Mouse (Mus musculus) heart, adult 9 months (tissue): ENCODE measurements around the gene Col9a3.

Experiments
- DNase-seq, 2 experiments: peaks; one replicate each; pipeline ENCODE4 v3.0.0; 2022; ENCODE audit warnings: low spot score in 2 of 2

Col9a3 gene

GRCm38 (mm10) chr2:180641576-180642554 lies 44.3 kb downstream of the Col9a3 start:
- DNase-seq: no peak

DNA sequence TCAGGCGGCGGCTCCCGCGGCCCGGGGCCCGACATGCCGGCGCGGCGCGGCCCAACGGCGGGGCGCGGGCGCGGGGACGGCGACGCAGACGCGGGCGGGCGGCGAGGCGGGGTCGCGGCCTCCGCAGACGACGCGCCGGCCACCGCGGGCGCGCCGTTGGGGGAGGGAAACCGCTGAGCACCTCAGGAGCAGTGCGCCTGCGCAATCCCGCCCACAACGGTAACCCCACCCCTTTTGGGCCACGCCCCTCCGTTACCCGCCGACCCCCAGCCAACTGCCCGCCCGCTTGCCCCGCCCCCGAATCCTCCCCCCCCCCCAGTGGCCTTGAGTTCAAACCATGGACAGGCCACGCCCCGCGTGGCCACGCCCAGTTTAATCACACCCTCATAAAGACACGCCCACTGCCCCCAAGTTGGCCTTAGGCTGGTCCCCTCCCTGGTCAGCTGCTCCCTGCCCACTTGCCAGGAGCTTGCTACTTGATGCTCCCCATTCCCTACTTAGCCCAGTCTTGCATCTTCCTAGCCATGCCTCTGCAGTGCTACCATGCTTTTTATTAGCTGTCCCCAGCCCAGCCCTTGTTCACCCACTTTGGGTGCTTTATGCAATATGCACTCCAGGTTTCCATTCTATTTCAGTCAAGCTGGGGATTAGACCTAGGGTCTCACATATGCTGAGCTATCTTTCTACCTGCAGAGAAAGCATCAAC lies 45.1 kb downstream of the Col9a3 start, which contains the start of gene Tcfl5:
Gene Tcfl5, minus strand, starts transcription at position 154 of the 706 bp plus-strand sequence.
- DNase-seq: no peak

DNA sequence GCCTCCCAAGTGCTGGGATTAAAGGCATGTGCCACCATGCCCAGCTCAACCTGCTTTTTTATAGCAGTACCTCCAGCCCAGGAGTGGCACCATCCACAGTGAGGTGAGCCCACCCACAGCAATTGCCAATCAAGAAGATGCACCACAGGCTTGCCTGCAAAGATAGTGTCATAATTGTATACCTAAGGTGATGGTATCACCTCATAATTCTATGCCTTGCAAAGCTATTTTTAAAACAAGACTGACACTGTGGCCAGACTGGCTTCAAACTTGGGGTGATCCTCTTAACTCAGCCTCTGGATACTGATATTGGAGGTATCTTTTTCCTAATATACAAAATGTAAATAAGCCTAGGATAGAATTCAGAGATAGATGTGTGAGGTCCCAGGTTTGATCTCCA lies 46.0 kb downstream of the Col9a3 start:
- no peak for DNase-seq

GRCm38 (mm10) chr2:180646841-180647240 lies 49.3 kb downstream of the Col9a3 start:
- DNase-seq: no peak

- DNase-seq: no peak
Measured at GRCm38 (mm10) chr2:180654666-180655065, 57.1 kb downstream of the Col9a3 start.

DNA sequence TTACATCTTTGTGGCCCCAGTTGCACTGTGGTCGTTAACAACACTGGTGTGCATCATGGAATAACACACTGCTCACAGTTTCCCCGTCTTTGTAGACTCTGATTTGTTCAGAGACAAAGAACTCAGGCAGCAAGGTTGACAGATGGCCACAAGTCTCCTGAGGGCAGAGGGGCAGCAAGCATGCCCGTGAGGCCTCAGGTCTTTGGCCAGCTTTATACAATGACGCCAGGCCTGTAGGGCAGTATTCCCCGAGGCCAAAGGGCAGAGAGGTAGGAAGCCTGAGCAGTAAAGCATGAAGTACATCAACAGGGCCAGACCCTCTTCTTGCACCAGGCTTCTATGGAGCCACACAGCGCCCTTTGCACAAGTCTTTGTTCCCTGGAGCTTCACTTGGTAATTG lies 57.6 kb downstream of the Col9a3 start:
- no peak for DNase-seq

DNA sequence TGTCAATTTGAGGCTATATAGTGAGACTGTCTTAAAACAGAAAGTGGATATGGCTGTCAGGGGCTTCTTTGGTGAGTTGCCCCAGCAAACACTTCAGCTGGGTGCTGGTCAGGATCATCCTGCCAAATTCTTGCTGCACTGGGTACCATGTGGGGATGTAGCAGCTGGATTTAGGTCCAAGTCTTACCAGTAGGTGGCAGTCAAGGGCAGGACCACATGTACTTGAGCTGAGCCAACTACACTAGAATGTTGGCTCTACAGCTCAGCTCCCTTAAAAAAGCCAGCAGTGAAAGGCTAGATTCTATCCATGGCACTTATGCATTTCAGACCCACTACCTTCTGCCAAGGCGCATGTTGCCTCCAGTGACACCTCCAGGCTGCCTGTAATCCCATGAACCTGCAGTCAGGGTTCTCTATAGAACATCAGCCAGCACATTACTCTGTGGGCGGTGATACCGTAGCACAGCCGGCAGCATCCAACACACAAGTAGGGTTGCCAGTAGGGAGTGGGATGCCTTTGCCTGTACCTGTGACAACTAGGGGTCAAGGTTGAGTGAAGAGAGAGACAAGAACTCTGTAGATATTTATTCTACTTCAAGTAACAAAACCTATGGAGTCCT lies 59.9 kb downstream of the Col9a3 start:
- DNase-seq: peak; percentile 59 to 66

GRCm38 (mm10) chr2:180658381-180658780 lies 60.8 kb downstream of the Col9a3 start:
- DNase-seq: no peak

- DNase-seq: no peak
Measured at GRCm38 (mm10) chr2:180659353-180660150, 62.0 kb downstream of the Col9a3 start.

DNA sequence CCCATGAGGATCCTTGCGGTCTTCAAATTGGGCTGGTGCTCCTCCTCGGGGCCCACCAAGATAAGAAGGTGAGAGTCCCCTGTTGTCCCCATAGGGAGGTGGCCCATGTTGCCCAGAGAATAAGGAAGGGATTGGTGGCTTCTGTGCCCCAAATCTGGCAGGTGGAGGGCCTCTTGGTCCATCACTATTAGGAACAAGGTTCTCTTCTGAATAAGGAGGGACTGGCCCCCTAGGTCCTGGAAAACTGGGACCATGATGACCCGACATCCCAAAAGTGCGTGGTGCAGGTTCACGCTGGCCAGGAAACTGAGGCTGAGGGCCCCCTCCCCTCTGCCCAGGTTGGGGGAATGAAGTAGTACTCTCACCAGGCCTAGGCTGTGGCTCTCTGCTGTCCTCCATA lies 62.9 kb downstream of the Col9a3 start:
- DNase-seq: no peak

GRCm38 (mm10) chr2:180662008-180662407 lies 64.4 kb downstream of the Col9a3 start:
- DNase-seq: no peak
